Mouse (Mus musculus): ENCODE measurements around the gene Ggt1.
"Not testable (repeated sequence)": the region's sequence is repeated elsewhere in the genome, so short reads cannot be mapped to it uniquely, and the experiment has no call there.

Gene Ggt1

DNA sequence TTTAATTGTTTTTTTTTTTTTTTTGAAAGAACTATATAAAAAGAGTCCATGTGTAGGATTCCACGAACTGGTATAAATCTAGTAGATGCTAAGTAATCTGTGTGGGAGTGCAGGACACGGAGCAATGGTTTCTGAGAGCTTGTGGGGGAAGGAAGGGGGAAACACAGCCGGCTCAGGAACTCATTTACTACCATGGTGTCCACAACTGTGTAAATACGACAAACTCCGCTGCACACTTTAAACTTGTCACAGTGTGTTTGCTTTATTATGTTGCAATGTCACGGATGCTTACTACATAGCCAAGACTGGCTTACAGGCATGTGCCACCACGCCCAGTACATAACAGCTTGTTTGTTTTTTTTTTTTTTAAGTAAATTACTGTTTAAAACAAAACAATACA, 11.5 kb upstream of the Ggt1 start:
- DNase-seq (ENCODE audit: low spot score in 2 of 2) = no peak

DNA sequence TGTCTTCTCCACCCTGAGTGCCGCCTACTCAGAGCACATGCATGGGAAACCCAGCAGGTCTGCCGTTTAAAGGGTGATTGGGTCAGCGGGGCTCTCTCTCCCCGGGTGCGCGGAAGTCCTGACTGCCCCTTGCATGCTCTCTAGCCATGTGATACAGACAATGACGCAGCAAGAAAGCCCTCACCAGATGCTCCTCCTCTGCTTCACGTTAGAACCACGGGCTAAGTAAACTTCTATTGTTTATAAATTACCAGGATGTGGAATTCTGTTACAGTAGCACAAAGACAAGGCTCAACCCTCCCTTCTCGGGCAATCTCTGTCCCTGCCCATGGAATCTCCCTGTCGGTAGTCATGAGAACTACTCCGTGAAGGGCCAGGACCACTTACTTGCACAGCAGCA, 10.2 kb upstream of the Ggt1 start:
- DNase-seq (ENCODE audit: low spot score in 2 of 2) = no peak

- no peak for DNase-seq (ENCODE audit: low spot score in 2 of 2)
These were observed 9.3 kb upstream of the Ggt1 start for GRCm38 (mm10) chr10:75552106-75552505.

GRCm38 (mm10) chr10:75552701-75553450, 8.5 kb upstream of the Ggt1 start:
- DNase-seq (ENCODE audit: low spot score in 2 of 2) = no peak

- no peak for DNase-seq (ENCODE audit: low spot score in 2 of 2)
These were observed 7.3 kb upstream of the Ggt1 start for GRCm38 (mm10) chr10:75554090-75554489.

DNA sequence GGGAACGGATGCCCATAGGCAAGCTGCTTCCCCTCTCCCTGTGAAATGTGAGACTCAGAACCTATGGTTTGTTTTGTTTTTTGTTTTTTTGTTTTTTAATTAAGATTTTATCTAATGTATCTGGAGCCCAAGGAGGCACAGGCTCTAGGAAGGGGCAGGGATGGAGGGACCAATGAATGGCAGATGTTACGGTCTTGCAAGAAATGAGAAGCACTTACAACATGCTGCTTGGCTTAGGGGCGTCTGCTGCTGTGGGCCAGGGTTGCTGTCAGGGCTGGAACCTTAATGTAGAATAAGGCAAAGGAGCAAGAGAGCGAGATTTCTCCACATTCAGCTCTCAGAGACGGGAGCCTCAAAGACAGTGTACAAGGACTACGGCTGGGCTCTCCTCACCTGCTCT, 5.8 kb upstream of the Ggt1 start:
- no peak for DNase-seq (ENCODE audit: low spot score in 2 of 2)

DNA sequence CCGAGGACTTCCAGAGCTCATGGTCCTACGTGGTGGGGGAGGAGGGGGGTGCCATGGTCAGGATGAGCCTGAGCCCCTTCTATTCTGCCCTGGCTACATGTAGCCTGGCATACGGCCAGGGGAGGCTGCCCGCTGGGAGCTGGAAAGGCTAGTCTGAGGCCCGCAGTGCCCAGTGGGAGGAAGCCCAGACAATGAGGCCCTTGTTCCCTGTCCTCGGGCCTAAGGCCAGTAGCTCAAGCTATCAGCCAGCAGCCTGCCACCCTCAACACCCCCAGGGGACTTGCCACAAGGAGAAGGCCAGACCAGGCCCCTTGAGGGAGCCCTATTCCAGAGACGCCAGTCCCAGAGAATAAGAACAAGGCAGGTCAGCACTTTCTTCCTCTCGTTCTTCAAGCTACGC, 5.4 kb upstream of the Ggt1 start:
- peak; percentile 71 to 83 for DNase-seq (ENCODE audit: low spot score in 2 of 2)

- DNase-seq (ENCODE audit: low spot score in 2 of 2) = peak in 1 of 2 experiments; percentile 36
These were observed 2.9 kb upstream of the Ggt1 start for GRCm38 (mm10) chr10:75558515-75558914.

DNA sequence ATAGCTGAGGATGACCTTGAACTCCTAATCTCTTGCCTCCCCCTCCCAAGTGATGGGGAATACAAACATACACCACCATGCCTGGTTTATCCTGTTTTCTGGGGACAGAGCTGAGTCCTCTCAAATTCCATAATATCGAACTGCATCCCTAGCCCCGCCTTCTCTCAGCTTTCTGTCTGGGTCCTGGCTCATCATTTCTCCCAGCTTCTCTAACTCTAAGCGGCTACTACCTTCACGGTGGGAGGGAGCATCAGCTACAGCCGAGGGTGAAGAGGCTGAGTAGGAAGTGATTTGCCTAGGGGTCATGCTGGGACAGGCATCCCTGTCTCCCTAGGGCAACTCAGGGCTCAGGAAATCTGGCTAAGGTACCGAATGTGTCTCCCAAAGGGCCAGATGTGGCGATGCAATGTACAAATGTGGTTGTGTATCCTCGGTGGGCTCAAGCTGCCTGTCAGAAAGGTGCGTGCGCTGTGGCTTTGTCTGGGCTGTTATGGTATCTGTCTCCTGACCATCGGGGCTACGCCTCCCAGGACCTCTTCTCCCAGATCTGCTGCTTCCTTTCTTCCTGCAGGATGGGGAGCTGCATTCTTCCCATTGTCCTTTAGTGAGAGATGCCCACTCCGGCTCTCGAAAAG, 2.2 kb upstream of the Ggt1 start:
- DNase-seq (ENCODE audit: low spot score in 2 of 2) = no peak

DNA sequence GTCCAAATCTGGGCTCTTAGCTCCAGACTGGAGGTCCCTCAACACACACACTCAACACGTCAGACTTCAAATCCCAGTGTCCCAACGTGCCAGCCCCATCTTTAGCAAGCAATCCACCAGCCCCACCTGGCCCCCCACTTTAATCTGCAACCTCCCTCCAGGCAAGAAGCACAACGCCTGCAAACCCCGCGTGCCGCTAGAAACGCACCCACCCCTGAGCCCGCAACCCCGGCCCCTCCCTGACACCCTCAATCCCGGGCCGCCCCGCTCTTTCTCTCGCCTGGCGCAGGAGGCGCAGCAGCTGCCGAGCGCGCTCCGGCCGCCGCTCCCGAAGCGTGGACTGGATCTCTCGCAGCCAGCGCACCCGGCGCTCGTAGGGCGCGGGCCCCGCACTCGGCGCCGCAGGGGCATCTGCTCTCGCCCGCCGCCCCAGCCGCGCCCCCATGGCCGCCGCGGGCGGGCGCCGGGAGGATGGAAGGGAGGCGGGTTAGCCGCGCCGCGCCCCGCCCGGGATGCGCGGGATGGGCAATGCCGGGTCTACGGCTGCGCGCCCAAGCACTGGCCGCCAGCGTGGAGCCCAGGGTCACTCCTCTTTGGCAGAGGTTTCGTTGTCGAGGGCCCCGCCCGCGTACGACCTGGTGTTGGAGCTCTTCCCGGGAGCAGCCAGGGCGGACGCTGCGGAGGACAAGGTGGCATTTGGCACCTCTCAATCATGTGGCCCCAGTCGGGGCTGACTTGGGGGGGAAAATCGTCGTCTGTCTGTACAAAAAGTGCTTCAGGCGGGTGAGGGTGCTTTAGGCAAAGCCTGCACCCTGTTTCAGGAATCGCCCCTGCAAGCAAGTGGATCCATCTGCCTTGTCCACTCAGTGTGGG, 1.5 kb upstream of the Ggt1 start, which contains the start of gene Lrrc75b:
Gene Lrrc75b (minus strand): TSS at position 655 of the 873 bp plus-strand sequence.
- DNase-seq (ENCODE audit: low spot score in 2 of 2) = peak in 1 of 2 experiments; percentile 42

DNA sequence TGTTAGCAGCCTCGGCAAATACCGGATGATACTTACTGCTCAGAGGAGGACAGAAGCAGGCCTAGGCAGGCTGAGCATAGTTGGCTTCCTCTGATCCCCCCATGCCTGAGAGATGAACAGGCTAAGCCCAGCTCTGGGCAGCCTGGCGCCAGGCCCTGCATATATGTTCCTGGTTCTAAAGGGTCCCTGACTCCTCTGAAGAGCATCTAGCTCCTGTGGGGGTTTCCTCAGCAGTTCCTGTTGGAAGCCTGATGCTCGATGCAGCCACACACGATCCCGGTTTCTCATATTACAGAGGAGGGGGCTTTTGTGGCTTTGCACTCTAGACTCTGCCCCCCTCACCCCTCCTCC, 880 bp upstream of the Ggt1 start:
- no peak for DNase-seq (ENCODE audit: low spot score in 2 of 2)

DNA sequence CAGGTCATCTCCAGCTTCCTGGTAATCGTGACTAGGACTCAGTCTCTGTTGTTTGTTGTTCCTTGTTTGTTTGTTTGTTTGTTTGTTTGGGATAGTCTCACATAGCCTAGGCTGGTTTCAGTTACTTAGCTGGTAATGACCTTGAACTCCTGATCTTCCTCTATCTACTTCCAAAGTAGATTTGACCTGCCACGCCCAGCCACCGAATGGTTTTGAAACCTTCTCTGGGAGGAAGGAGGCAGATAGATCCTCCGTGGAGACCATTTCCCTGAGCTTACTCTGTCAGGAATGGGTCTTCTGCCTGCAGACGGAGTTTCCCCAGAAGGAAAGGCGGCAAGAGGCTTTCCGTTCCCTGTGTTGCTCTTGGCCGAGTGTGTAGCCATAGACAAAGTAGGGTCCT, 1.2 kb downstream of the Ggt1 start:
- no peak for DNase-seq (ENCODE audit: low spot score in 2 of 2)

- no peak for DNase-seq (ENCODE audit: low spot score in 2 of 2)
These were observed 3.4 kb downstream of the Ggt1 start for GRCm38 (mm10) chr10:75564687-75565265.

GRCm38 (mm10) chr10:75565436-75565835, 4.0 kb downstream of the Ggt1 start:
- no peak for DNase-seq (ENCODE audit: low spot score in 2 of 2)

DNA sequence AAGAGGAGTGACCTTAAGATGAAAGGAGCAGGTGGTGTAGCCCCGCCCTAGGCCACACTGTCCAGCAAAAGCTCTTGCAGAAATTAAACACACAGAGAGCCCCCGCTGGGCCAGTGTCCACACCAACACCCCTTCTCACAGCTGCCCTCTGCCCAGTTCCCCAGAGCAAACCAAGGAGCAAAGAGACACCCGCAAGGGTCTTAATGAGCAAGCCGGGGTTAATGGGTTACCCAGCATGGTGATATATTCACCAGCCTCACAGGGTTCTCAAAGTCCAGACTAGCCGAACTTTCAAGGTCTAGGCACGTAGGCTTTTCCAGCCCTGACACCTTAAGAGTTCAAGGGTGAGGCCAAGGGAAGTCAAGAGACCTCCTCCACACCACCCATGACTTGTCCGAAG, 4.5 kb downstream of the Ggt1 start:
- no peak for DNase-seq (ENCODE audit: low spot score in 2 of 2)

GRCm38 (mm10) chr10:75566321-75566720, 4.9 kb downstream of the Ggt1 start:
- DNase-seq (ENCODE audit: low spot score in 2 of 2) = no peak

DNA sequence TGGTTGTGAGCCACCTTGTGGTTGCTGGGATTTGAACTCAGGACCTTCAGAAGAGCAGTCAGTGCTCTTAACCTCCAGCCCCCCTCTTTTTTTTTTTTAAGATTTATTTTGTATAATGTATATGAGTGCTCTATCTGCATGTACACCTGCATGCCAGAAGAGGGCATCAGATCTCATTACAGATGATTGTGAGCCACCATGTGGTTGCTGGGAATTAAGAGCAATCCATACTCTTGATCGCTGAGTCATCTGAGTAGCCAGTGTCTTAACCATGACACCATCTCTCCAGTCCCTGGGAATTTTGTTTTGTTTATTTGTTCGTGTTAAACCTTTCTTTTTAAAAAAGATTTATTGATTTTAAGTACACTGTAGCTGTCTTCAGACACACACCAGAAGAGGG, 5.4 kb downstream of the Ggt1 start:
- DNase-seq (ENCODE audit: low spot score in 2 of 2) = not testable (repeated sequence)

DNA sequence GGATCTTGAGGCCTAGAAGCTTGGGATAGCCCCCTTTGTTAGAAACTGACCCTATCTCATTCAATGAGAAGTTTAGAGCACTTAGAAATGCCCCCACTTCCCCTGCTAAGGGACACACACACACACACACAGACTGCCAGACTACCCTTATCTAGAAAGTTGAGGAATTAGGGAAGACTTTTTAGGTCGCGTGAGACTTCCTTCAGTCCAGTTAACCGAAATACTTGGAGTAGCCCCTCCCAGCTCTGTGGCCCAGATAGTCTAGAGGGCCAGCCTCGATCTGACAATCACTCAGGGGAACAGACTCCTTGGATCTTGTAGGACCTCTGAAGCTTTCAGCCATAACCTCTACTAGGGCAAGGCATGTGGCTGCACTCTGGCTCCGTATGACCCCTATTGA, 6.6 kb downstream of the Ggt1 start:
- no peak for DNase-seq (ENCODE audit: low spot score in 2 of 2)

DNA sequence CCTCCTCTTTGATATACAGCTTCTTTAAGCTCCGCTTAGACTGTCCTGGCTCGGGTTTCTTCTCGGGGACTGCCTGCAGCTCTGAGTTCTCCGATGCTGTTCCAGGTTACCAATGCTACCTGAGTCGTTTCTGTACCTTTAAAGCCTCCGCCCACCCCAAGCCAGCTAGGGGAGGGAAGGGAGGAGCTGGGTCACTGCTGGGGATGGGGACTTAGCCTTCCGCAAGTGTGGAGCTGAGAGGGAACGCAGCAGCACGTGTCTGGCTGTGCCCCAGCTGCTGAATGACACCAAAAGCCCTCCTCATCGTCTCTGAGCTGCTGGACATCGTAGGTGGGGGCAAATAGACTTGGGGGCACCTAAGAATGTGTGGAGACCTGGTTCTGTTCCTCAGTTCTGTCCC, 7.0 kb downstream of the Ggt1 start:
- no peak for DNase-seq (ENCODE audit: low spot score in 2 of 2)

DNA sequence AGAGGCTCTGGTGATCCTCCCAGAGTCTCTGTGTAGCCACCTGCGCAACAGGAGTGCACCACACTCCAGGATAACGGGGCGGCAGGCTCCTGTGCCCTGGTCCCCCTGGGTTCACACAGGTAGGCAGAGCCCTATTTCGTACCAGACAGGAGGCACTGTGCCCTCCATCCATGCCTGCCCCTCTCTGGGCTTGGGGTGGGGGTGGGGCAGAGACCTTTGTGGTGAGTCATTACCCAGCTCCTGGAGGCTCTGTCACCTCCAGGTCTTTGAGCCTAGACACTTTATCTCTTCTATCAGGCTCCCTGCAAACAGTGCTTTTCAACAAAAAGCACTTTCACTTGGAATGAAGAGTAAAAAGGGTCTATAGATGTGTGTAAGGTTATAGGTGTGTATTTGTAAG, 7.4 kb downstream of the Ggt1 start:
- DNase-seq (ENCODE audit: low spot score in 2 of 2) = no peak

DNA sequence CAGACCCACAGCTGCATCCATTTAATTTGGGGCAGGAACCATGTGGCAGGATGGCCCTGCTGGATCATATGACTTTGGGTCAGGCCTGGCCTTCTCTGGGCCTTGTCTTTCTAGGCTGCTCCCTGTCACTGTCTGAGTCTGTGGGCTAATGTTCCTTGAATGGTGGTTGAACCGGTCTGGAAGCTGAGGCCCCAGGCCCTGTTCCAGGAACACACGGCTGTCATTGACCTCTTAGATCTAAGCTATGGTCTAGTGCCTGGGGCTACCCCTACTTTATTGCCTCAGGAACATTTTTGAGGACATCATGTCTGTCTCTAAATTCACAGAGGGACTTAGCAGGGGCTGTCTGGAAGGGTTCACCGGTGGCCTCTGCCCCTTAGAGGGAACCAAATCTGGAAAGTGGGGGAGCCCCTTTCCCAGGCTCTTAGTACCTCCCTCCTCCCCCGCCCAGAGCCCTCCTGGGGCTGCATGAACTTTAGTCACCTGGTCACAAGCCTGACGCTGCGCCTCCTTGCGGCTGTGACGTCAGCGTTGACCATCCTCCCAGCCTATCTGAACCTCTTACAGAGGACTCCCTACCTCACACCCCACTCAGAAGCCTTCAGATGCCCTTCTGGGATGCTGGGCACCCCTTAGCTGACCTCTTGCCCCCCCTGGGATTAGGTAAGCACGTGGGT, 9.7 kb downstream of the Ggt1 start:
- DNase-seq (ENCODE audit: low spot score in 2 of 2) = no peak

GRCm38 (mm10) chr10:75571937-75572336, 10.5 kb downstream of the Ggt1 start:
- DNase-seq (ENCODE audit: low spot score in 2 of 2) = no peak
